Mouse (Mus musculus): Measurements from ENCODE around the gene Ndufv3. TPM values are rescaled to one million over a fixed set of nuclear protein-coding genes. Genes with fewer than 3 reads are reported as not detected.

Ndufv3 gene
- polyA plus RNA-seq, 1 experiment from 2014 or later, result 316 TPM

GRCm38 (mm10) chr17:31576394-31577175 lies 56.7 kb downstream of the Ndufv3 start:
- no peak for ATAC-seq
- no peak overlapping the region for H3K27ac ChIP-seq (ENCODE audit: low read length)
- no peak overlapping the region for H3K9ac ChIP-seq (replicated peaks; ENCODE audit: low read depth, low read length)
- no peak overlapping the region for H3K4me2 ChIP-seq (ENCODE audit: low read length)
- no peaks in the 10 kb centered on the region for H3K9me3 ChIP-seq (ENCODE audit: control insufficient read depth, low read length)
- H3K4me3 ChIP-seq (replicated peaks; ENCODE audit: low read length), result no peak overlapping the region
- peaks cover 19% of the 10 kb centered on the region for H3K4me1 ChIP-seq (replicated peaks; ENCODE audit: control insufficient read depth, insufficient read depth, low read length)
- WGBS, result 80% methylated on average over 10 of the region's 10 CpGs
- no peaks in the 10 kb centered on the region for H3K36me3 ChIP-seq (ENCODE audit: control insufficient read depth, insufficient read depth)
- no peaks in the 10 kb centered on the region for H3K27me3 ChIP-seq (replicated peaks; ENCODE audit: control insufficient read depth, insufficient read depth, low read length)

- no peaks in the 10 kb centered on the region for H3K27me3 ChIP-seq (replicated peaks; ENCODE audit: control insufficient read depth, insufficient read depth, low read length)
- ATAC-seq, result peak; percentile 89
- H3K9me3 ChIP-seq (ENCODE audit: control insufficient read depth, low read length), result no peaks in the 10 kb centered on the region
- 10% methylated on average over 3 of the region's 3 CpGs for WGBS
- H3K4me2 ChIP-seq (ENCODE audit: low read length), result peak overlapping the region; percentile 24
- H3K27ac ChIP-seq (ENCODE audit: low read length), result peak overlapping the region; percentile 71
- H3K4me3 ChIP-seq (replicated peaks; ENCODE audit: low read length), result no peak overlapping the region
- no peak overlapping the region for H3K9ac ChIP-seq (replicated peaks; ENCODE audit: low read depth, low read length)
- no peaks in the 10 kb centered on the region for H3K36me3 ChIP-seq (ENCODE audit: control insufficient read depth, insufficient read depth)
- H3K4me1 ChIP-seq (replicated peaks; ENCODE audit: control insufficient read depth, insufficient read depth, low read length), result peaks cover 25% of the 10 kb centered on the region
Observed at GRCm38 (mm10) chr17:31580344-31580743, 60.4 kb downstream of the Ndufv3 start.

Small RNA genes lying within 50 kb of the gene (microRNA-seq; reads per million reads assigned to microRNA genes)
- not detected for gene Gm24970

Other genes with a start within 250 kb of the Ndufv3 start
- 3.7 and 4.5 TPM in 2 replicates for gene Rsph1, start 242.7 kb upstream of the Ndufv3 start, polyA plus RNA-seq (2015; fragmentation: Nextera tagmentation; extraction: Ambion mirVana)
- gene Slc37a1, start 233.3 kb upstream of the Ndufv3 start, polyA plus RNA-seq (2015; fragmentation: Nextera tagmentation; extraction: Ambion mirVana), result 9.9 and 14.2 TPM in 2 replicates
- 55.6 and 62.2 TPM in 2 replicates for gene Pde9a, start 133.9 kb upstream of the Ndufv3 start, polyA plus RNA-seq (2015; fragmentation: Nextera tagmentation; extraction: Ambion mirVana)
- gene Wdr4, start 135 bp upstream of the Ndufv3 start, polyA plus RNA-seq (2015; fragmentation: Nextera tagmentation; extraction: Ambion mirVana), result 39.4 and 43.8 TPM in 2 replicates
- 32.2 and 36.0 TPM in 2 replicates for gene Pknox1, start 44.6 kb downstream of the Ndufv3 start, polyA plus RNA-seq (2015; fragmentation: Nextera tagmentation; extraction: Ambion mirVana)
- 8.7 and 12.9 TPM in 2 replicates for gene Cbs, start 117.1 kb downstream of the Ndufv3 start, polyA plus RNA-seq (2015; fragmentation: Nextera tagmentation; extraction: Ambion mirVana)
- 266 and 267 TPM in 2 replicates for gene U2af1, start 138.8 kb downstream of the Ndufv3 start, polyA plus RNA-seq (2015; fragmentation: Nextera tagmentation; extraction: Ambion mirVana)
- not detected in 2 replicates for gene Cryaa, start 157.7 kb downstream of the Ndufv3 start, polyA plus RNA-seq (2015; fragmentation: Nextera tagmentation; extraction: Ambion mirVana)